Mouse (Mus musculus): ENCODE data around the gene Olfr1361. TPM values are rescaled to one million over a fixed set of nuclear protein-coding genes. Genes with fewer than 3 reads are reported as not detected.

Gene Olfr1361
- polyA plus RNA-seq, 1 experiment from 2014 or later, result not detected

GRCm38 (mm10) chr13:21613922-21614321, 49.3 kb downstream of the Olfr1361 start, which contains the start of gene Olfr1362:
TSS of gene Olfr1362 (minus strand) at chr13:21614022.
- ATAC-seq (ENCODE audit: low FRiP score, low TSS enrichment) (no peak), DNase-seq (no peak)
- no peaks in the 10 kb centered on the region for H3K9me3 ChIP-seq (ENCODE audit: control insufficient read depth, low read length)
- H3K4me1 ChIP-seq (ENCODE audit: control insufficient read depth, insufficient read depth, low read length), result no peaks in the 10 kb centered on the region
- no peak within 1 kb of the TSS for H3K4me3 ChIP-seq (replicated peaks; ENCODE audit: low read depth, low read length)
- no peak within 1 kb of the TSS for H3K4me2 ChIP-seq (ENCODE audit: low read length)
- H3K36me3 ChIP-seq (ENCODE audit: control insufficient read depth, insufficient read depth, low read length), result no peaks in the 10 kb centered on the region
- H3K9ac ChIP-seq (replicated peaks; ENCODE audit: low read length), result no peak within 1 kb of the TSS
- H3K27me3 ChIP-seq (ENCODE audit: control insufficient read depth, insufficient read depth, low read length), result no peaks in the 10 kb centered on the region
- H3K27ac ChIP-seq (replicated peaks; ENCODE audit: low read depth, low read length), result no peak within 1 kb of the TSS

Other genes with a start within 250 kb of the Olfr1361 start
- 3.9 and 5.2 TPM in 2 replicates for gene Pgbd1, start 222.3 kb downstream of the Olfr1361 start, polyA plus RNA-seq (2014; fragmentation: Nextera tagmentation; extraction: Ambion mirVana)
- gene Zscan26, start 209.7 kb downstream of the Olfr1361 start, polyA plus RNA-seq (2014; fragmentation: Nextera tagmentation; extraction: Ambion mirVana), result 15.7 and 17.6 TPM in 2 replicates
- gene Nkapl, start 194.9 kb downstream of the Olfr1361 start, polyA plus RNA-seq (2014; fragmentation: Nextera tagmentation; extraction: Ambion mirVana), result 3.2 and 5.1 TPM in 2 replicates
- gene Zkscan4, start 184.5 kb downstream of the Olfr1361 start, polyA plus RNA-seq (2014; fragmentation: Nextera tagmentation; extraction: Ambion mirVana), result 8.8 and 9.7 TPM in 2 replicates
- gene Gm10065, start 183.9 kb downstream of the Olfr1361 start, polyA plus RNA-seq (2014; fragmentation: Nextera tagmentation; extraction: Ambion mirVana), result not detected in 2 replicates
- 0.34 and 0.54 TPM in 2 replicates for gene AK157302, start 168.2 kb downstream of the Olfr1361 start, polyA plus RNA-seq (2014; fragmentation: Nextera tagmentation; extraction: Ambion mirVana)
- gene Gm11273, start 162.0 kb downstream of the Olfr1361 start, polyA plus RNA-seq (2014; fragmentation: Nextera tagmentation; extraction: Ambion mirVana), result 4.7 and 6.6 TPM in 2 replicates
- 6.1 and 10.9 TPM in 2 replicates for gene Zkscan8, start 132.3 kb downstream of the Olfr1361 start, polyA plus RNA-seq (2014; fragmentation: Nextera tagmentation; extraction: Ambion mirVana)
- gene Olfr1366, start 120.6 kb downstream of the Olfr1361 start, polyA plus RNA-seq (2014; fragmentation: Nextera tagmentation; extraction: Ambion mirVana), result 0.07 and 0.20 TPM in 2 replicates
- gene Olfr1535, start 103.5 kb downstream of the Olfr1361 start, polyA plus RNA-seq (2014; fragmentation: Nextera tagmentation; extraction: Ambion mirVana), result 0.05 and 0.13 TPM in 2 replicates
- not detected in 2 replicates for gene Olfr1364, start 81.6 kb downstream of the Olfr1361 start, polyA plus RNA-seq (2014; fragmentation: Nextera tagmentation; extraction: Ambion mirVana)
- gene Olfr1362, start 49.4 kb downstream of the Olfr1361 start, polyA plus RNA-seq (2014; fragmentation: Nextera tagmentation; extraction: Ambion mirVana), result not detected in 2 replicates
- not detected in 2 replicates for gene Olfr11, start 20.9 kb downstream of the Olfr1361 start, polyA plus RNA-seq (2014; fragmentation: Nextera tagmentation; extraction: Ambion mirVana)
- not detected in 2 replicates for gene Olfr1360, start 14.0 kb upstream of the Olfr1361 start, polyA plus RNA-seq (2014; fragmentation: Nextera tagmentation; extraction: Ambion mirVana)
- not detected in 2 replicates for gene Olfr1359, start 34.7 kb upstream of the Olfr1361 start, polyA plus RNA-seq (2014; fragmentation: Nextera tagmentation; extraction: Ambion mirVana)
- 1.2 TPM in 1 of 2 replicates, not detected in the other for gene Hist1h2bl, start 52.8 kb upstream of the Olfr1361 start, polyA plus RNA-seq (2014; fragmentation: Nextera tagmentation; extraction: Ambion mirVana)
- gene Hist1h2ai, start 53.0 kb upstream of the Olfr1361 start, polyA plus RNA-seq (2014; fragmentation: Nextera tagmentation; extraction: Ambion mirVana), result 13.6 and 22.1 TPM in 2 replicates
- 2.9 and 6.0 TPM in 2 replicates for gene Hist1h3h, start 54.3 kb upstream of the Olfr1361 start, polyA plus RNA-seq (2014; fragmentation: Nextera tagmentation; extraction: Ambion mirVana)
- gene Hist1h2bm, start 58.7 kb upstream of the Olfr1361 start, polyA plus RNA-seq (2014; fragmentation: Nextera tagmentation; extraction: Ambion mirVana), result 1.1 and 1.4 TPM in 2 replicates
- gene Hist1h4j, start 71.7 kb upstream of the Olfr1361 start, polyA plus RNA-seq (2014; fragmentation: Nextera tagmentation; extraction: Ambion mirVana), result 0.66 TPM in 2 replicates
- 2.3 TPM in 1 of 2 replicates, not detected in the other for gene Hist1h4k, start 87.1 kb upstream of the Olfr1361 start, polyA plus RNA-seq (2014; fragmentation: Nextera tagmentation; extraction: Ambion mirVana)
- gene Hist1h2ak, start 90.4 kb upstream of the Olfr1361 start, polyA plus RNA-seq (2014; fragmentation: Nextera tagmentation; extraction: Ambion mirVana), result 2.4 and 4.4 TPM in 2 replicates
- 1.0 and 1.6 TPM in 2 replicates for gene Hist1h2bn, start 90.7 kb upstream of the Olfr1361 start, polyA plus RNA-seq (2014; fragmentation: Nextera tagmentation; extraction: Ambion mirVana)
- 1.8 and 4.0 TPM in 2 replicates for gene Hist1h1b, start 117.2 kb upstream of the Olfr1361 start, polyA plus RNA-seq (2014; fragmentation: Nextera tagmentation; extraction: Ambion mirVana)
- gene Hist1h3i, start 120.0 kb upstream of the Olfr1361 start, polyA plus RNA-seq (2014; fragmentation: Nextera tagmentation; extraction: Ambion mirVana), result 49.4 and 58.4 TPM in 2 replicates
- gene Hist1h2an, start 123.8 kb upstream of the Olfr1361 start, polyA plus RNA-seq (2014; fragmentation: Nextera tagmentation; extraction: Ambion mirVana), result 3.1 TPM in 1 of 2 replicates, not detected in the other
- gene Hist1h2bp, start 124.1 kb upstream of the Olfr1361 start, polyA plus RNA-seq (2014; fragmentation: Nextera tagmentation; extraction: Ambion mirVana), result not detected in 2 replicates
- 4.2 and 4.5 TPM in 2 replicates for gene Hist1h2bq, start 146.8 kb upstream of the Olfr1361 start, polyA plus RNA-seq (2014; fragmentation: Nextera tagmentation; extraction: Ambion mirVana)
- gene Hist1h2ao, start 147.1 kb upstream of the Olfr1361 start, polyA plus RNA-seq (2014; fragmentation: Nextera tagmentation; extraction: Ambion mirVana), result not detected in 2 replicates
- not detected in 2 replicates for gene Hist1h4m, start 148.4 kb upstream of the Olfr1361 start, polyA plus RNA-seq (2014; fragmentation: Nextera tagmentation; extraction: Ambion mirVana)
- gene Hist1h4n, start 168.8 kb upstream of the Olfr1361 start, polyA plus RNA-seq (2014; fragmentation: Nextera tagmentation; extraction: Ambion mirVana), result 5.7 and 9.6 TPM in 2 replicates
- 613 and 855 TPM in 2 replicates for gene Hist1h2ap, start 170.1 kb upstream of the Olfr1361 start, polyA plus RNA-seq (2014; fragmentation: Nextera tagmentation; extraction: Ambion mirVana)
- 4.0 and 4.1 TPM in 2 replicates for gene Hist1h2br, start 170.4 kb upstream of the Olfr1361 start, polyA plus RNA-seq (2014; fragmentation: Nextera tagmentation; extraction: Ambion mirVana)

All from midbrain, embryonic 14.5 days (tissue).